Mouse (Mus musculus): ENCODE results near the gene Pgam5. TPM values are rescaled to one million over a fixed set of nuclear protein-coding genes. Genes with fewer than 3 reads are reported as not detected.

The Pgam5 gene
- polyA plus RNA-seq (2012; rRNA removed): 38.0 and 40.8 TPM in 2 replicates

DNA sequence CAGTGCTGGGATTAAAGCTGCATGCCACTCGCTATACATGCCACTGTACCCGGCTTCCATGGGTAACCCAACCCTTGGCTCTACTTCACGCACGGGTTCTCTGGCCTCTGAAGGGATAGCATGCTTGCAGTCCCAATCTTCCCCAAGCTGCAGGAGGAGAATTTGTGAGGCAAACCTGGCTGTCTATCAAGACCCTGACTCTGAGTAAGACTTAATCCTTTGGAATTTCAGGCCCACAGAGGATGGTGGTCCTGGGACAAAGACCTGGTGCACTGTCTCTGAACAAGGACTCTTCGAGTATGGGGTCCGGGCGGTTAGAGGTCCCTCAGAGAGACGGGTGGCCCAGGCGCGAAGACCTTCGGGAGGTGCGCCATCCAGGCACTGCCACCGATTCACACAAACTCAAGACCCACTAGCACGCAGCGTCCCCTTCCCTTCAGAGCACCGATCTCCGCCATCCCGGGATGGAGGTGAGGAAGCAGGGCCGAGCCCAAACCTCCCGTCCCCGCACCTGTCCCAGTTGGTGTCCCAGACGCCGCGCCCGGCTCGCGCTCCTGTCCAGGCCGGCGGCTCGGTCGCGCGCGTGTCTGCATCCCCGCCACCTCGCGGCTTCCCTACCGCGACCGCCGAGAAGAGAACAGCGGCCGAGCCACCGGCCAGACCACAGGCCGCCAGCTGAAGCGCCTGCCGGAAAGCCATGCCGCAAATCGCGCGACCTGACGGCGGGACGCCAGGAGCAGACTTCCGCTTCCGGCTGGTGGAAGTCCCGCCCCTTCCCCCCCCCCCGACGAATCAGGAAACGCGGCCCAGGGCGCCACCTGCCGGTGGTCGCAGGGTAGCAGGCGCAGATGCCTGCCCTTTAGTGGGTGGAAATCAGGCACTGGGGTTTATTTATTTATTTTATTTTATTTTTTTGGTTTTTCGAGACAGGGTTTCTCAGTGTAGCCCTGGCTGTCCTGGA, at the start of gene Pgam5:
Gene Pgam5 (minus strand): TSS at position 773 of the 961 bp plus-strand sequence.
- Histone ChIP-seq H3K27me3 (ENCODE audit: control insufficient read depth, insufficient read depth, low read length) (no peaks in the 10 kb centered on the region), H3K4me1 (replicated peaks; ENCODE audit: control insufficient read depth, insufficient read depth, low read length) (peaks cover 7% of the 10 kb centered on the region), H3K36me3 (ENCODE audit: control insufficient read depth, insufficient read depth, low read length) (peaks cover 25% of the 10 kb centered on the region), H3K4me3 (ENCODE audit: control insufficient read depth, insufficient read depth, low read length) (peak within 1 kb of the TSS; percentile 93), H3K27ac (ENCODE audit: control insufficient read depth, insufficient read depth, low read length) (no peak within 1 kb of the TSS)
- WGBS: under 1% methylated on average over 66 of the region's 66 CpGs
- peak; percentile 83 for DNase-seq
- peak; percentile 90 for TF ChIP-seq CTCF (IDR thresholded peaks at IDR 0.05; ENCODE audit: borderline replicate concordance, control insufficient read depth, extremely low read depth, insufficient read depth, low read length, poor library complexity)
- peak; percentile 50; the same call in 1 of the 2 replicates for TF ChIP-seq POLR2A (IDR thresholded peaks at IDR 0.05; ENCODE audit: control insufficient read depth, extremely low read depth, insufficient read depth, low read length, poor library complexity)

DNA sequence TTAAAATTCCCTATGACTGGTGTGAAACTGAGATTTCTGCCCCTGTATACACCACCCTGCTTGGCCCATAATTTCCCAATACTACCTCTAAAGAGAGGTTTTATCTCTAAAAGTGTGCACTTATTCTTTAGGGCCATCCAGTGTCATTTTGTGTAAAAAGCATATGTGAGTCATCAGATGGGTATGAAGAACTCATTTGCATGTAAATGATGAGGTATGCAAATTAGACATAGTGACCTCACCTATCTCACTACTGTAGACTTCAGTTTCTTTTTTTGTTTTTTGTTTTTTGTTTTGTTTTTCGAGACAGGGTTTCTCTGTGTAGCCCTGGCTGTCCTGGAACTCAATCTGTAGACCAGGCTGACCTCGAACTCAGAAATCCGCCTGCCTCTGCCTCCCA, 43.4 kb upstream of the Pgam5 start:
- H3K27ac ChIP-seq (ENCODE audit: control insufficient read depth, insufficient read depth, low read length): no peak overlapping the region
- H3K36me3 ChIP-seq (ENCODE audit: control insufficient read depth, insufficient read depth, low read length): peaks cover 20% of the 10 kb centered on the region
- H3K27me3 ChIP-seq (ENCODE audit: control insufficient read depth, insufficient read depth, low read length): no peaks in the 10 kb centered on the region
- H3K4me3 ChIP-seq (ENCODE audit: control insufficient read depth, insufficient read depth, low read length): no peak overlapping the region
- DNase-seq: no peak
- H3K4me1 ChIP-seq (replicated peaks; ENCODE audit: control insufficient read depth, insufficient read depth, low read length): no peaks in the 10 kb centered on the region
- no peak for TF ChIP-seq CTCF (IDR thresholded peaks at IDR 0.05; ENCODE audit: borderline replicate concordance, control insufficient read depth, extremely low read depth, insufficient read depth, low read length, poor library complexity)
- TF ChIP-seq POLR2A (IDR thresholded peaks at IDR 0.05; ENCODE audit: control insufficient read depth, extremely low read depth, insufficient read depth, low read length, poor library complexity): no peak
- 96% methylated on average over 3 of the region's 3 CpGs for WGBS

DNA sequence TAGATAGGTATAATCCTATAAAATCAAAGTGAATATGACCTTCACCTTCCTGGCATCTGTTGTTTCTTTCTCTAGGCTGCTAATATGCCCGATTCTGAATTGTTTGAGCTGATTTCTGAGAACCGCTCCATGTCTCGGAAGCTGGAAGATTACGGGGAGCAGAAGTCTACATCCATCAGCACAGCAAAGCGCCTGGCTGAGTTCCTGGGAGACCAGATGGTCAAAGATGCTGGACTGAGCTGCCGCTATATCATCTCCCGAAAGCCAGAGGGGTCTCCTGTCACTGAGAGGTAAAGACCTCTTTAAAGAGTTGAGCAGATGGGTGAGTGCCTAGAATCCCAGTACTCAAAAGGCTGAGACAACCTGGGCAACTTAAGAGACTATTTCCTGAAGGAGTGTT, 39.1 kb upstream of the Pgam5 start:
- no peaks in the 10 kb centered on the region for H3K27me3 ChIP-seq (ENCODE audit: control insufficient read depth, insufficient read depth, low read length)
- 97% methylated on average over 7 of the region's 7 CpGs for WGBS
- H3K4me3 ChIP-seq (ENCODE audit: control insufficient read depth, insufficient read depth, low read length): no peak overlapping the region
- DNase-seq: no peak
- peaks cover 37% of the 10 kb centered on the region for H3K36me3 ChIP-seq (ENCODE audit: control insufficient read depth, insufficient read depth, low read length)
- no peak overlapping the region for H3K27ac ChIP-seq (ENCODE audit: control insufficient read depth, insufficient read depth, low read length)
- no peak for TF ChIP-seq POLR2A (IDR thresholded peaks at IDR 0.05; ENCODE audit: control insufficient read depth, extremely low read depth, insufficient read depth, low read length, poor library complexity)
- no peak for TF ChIP-seq CTCF (IDR thresholded peaks at IDR 0.05; ENCODE audit: borderline replicate concordance, control insufficient read depth, extremely low read depth, insufficient read depth, low read length, poor library complexity)
- H3K4me1 ChIP-seq (replicated peaks; ENCODE audit: control insufficient read depth, insufficient read depth, low read length): no peaks in the 10 kb centered on the region

DNA sequence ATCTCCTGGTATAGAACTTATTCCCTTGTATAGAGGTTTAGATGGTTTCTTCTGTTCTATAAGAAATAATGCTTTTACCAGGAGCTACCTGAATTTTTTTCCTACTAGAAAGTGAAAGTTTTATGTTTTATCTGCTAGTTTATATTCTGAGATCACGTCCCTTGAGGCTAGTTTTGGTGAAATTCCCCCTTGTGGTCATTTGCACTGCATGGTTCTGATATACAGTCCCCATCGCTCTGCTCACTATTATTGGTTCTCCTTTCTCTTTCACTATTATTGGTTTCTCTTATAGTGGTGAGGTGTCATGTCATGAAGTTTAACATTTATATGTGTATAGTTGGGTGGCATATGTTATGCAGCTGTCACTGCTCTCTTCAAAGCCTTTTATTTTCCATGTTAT, 30.9 kb upstream of the Pgam5 start:
- WGBS: 93% methylated on average over 2 of the region's 2 CpGs
- TF ChIP-seq POLR2A (IDR thresholded peaks at IDR 0.05; ENCODE audit: control insufficient read depth, extremely low read depth, insufficient read depth, low read length, poor library complexity) (no peak), CTCF (IDR thresholded peaks at IDR 0.05; ENCODE audit: borderline replicate concordance, control insufficient read depth, extremely low read depth, insufficient read depth, low read length, poor library complexity) (no peak)
- H3K4me1 ChIP-seq (replicated peaks; ENCODE audit: control insufficient read depth, insufficient read depth, low read length): no peaks in the 10 kb centered on the region
- H3K36me3 ChIP-seq (ENCODE audit: control insufficient read depth, insufficient read depth, low read length): peaks cover 22% of the 10 kb centered on the region
- no peak overlapping the region for H3K4me3 ChIP-seq (ENCODE audit: control insufficient read depth, insufficient read depth, low read length)
- H3K27me3 ChIP-seq (ENCODE audit: control insufficient read depth, insufficient read depth, low read length): no peaks in the 10 kb centered on the region
- DNase-seq: no peak
- no peak overlapping the region for H3K27ac ChIP-seq (ENCODE audit: control insufficient read depth, insufficient read depth, low read length)

DNA sequence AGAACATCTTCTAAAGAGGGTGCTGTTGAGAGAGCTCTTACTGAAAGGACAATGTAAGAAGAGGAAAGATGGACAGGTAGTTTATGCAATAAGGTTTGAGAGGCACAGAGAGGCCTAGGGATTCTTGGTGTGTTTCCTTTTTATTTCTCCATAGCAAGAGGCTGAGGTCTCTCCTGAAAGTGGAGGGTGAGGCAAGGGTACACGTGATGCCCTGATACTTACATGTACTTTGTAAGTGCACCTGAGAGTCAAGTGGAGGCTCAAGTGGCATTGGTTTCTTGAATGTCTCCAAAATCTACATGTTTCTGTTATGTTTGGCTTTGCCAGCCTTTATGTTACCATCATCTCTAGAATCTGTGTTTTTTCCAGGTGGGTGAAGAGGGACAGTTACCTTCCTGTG, 26.9 kb upstream of the Pgam5 start:
- TF ChIP-seq POLR2A (IDR thresholded peaks at IDR 0.05; ENCODE audit: control insufficient read depth, extremely low read depth, insufficient read depth, low read length, poor library complexity): no peak
- no peak for TF ChIP-seq CTCF (IDR thresholded peaks at IDR 0.05; ENCODE audit: borderline replicate concordance, control insufficient read depth, extremely low read depth, insufficient read depth, low read length, poor library complexity)
- WGBS: 94% methylated on average over 1 of the region's 1 CpGs
- no peak for DNase-seq
- Histone ChIP-seq H3K4me1 (replicated peaks; ENCODE audit: control insufficient read depth, insufficient read depth, low read length) (no peaks in the 10 kb centered on the region), H3K4me3 (ENCODE audit: control insufficient read depth, insufficient read depth, low read length) (no peak overlapping the region), H3K27ac (ENCODE audit: control insufficient read depth, insufficient read depth, low read length) (no peak overlapping the region), H3K36me3 (ENCODE audit: control insufficient read depth, insufficient read depth, low read length) (peaks cover 21% of the 10 kb centered on the region), H3K27me3 (ENCODE audit: control insufficient read depth, insufficient read depth, low read length) (no peaks in the 10 kb centered on the region)

DNA sequence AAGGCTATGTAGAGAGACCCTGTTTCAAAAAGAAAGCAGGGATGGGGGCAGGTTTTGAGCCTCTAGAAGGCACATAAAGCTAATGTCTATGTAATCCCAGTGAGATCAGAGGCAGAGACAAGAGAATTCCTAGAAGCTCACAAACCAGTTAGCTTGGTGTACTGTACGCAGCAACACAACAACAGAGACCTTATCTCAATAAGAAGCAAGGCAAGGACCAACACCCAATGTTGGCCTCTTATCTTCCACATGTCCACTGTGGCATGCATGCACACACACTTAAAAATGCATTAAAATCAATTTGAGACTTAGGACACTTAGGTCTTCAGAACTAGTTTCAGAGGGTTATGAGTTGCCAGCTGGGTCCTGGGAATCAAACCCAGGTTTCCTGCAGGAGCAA, 21.9 kb upstream of the Pgam5 start:
- peaks cover 11% of the 10 kb centered on the region for H3K36me3 ChIP-seq (ENCODE audit: control insufficient read depth, insufficient read depth, low read length)
- no peaks in the 10 kb centered on the region for H3K27me3 ChIP-seq (ENCODE audit: control insufficient read depth, insufficient read depth, low read length)
- no peak for TF ChIP-seq POLR2A (IDR thresholded peaks at IDR 0.05; ENCODE audit: control insufficient read depth, extremely low read depth, insufficient read depth, low read length, poor library complexity)
- no peak for TF ChIP-seq CTCF (IDR thresholded peaks at IDR 0.05; ENCODE audit: borderline replicate concordance, control insufficient read depth, extremely low read depth, insufficient read depth, low read length, poor library complexity)
- no peak overlapping the region for H3K27ac ChIP-seq (ENCODE audit: control insufficient read depth, insufficient read depth, low read length)
- H3K4me1 ChIP-seq (replicated peaks; ENCODE audit: control insufficient read depth, insufficient read depth, low read length): no peaks in the 10 kb centered on the region
- WGBS: 91% methylated on average over 1 of the region's 1 CpGs
- DNase-seq: no peak
- H3K4me3 ChIP-seq (ENCODE audit: control insufficient read depth, insufficient read depth, low read length): no peak overlapping the region
